Mouse (Mus musculus) heart, adult 2 months (tissue): ENCODE measurements around the gene Tfap2b.

Experiments used
- CTCF ChIP-seq: fragments of 200-600 bp; IDR thresholded peaks from 2 replicates; pipeline ENCODE4 v1.8.1; 2022; ENCODE audit warnings: antibody characterized with exemption, mild to moderate bottlenecking, moderate library complexity
- POLR2A ChIP-seq: fragments of 200-500 bp; IDR thresholded peaks from 2 replicates; pipeline ENCODE4 v1.6.1; 2011; ENCODE audit warnings: mild to moderate bottlenecking, low read depth, low read length, control low read depth; ENCODE audit not compliant: insufficient read depth

DNA sequence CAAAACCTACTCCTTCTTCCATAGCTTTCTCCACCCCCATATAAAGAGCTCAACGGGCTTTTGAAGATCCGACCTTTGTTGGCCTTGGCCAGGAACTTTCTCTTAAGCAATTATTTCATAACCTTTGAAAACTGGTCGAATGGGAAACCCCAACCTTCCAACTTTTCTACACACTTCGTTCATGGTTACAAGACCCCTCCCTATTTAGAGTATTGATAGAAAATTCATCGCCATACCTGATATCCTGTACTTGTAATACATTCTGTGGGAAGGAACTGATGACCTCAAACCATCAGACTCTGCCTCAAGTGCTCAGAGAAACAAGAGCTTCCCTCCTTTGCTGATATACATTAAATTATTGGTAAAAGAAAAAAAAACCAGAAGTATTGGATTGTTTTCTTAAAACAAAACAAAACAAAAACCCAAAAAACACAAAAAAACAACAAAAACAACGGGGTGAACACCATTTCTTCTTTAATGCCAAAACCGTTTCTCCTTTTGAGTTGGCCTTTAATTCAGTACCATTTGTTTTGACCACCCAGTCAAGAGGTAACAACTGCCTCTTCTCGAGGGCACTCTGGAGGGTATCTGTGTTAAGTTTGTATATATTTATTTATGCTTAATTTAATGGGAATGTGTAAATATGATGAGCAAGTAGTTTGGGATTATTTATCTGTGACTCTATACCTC, 29.2 kb downstream of the Tfap2b start:
- TF ChIP-seq CTCF (no peak), POLR2A (no peak)
